Mouse (Mus musculus): ENCODE data around the gene Nos2.
"Not testable (repeated sequence)": the region's sequence is repeated elsewhere in the genome, so short reads cannot be mapped to it uniquely, and the experiment has no call there.

The Nos2 gene

GRCm38 (mm10) chr11:78985505-78985904, 64.9 kb downstream of the Nos2 start:
- in situ Hi-C loops (cut with MboI, MseI), result no loop called here

- in situ Hi-C loops (cut with MboI, MseI), result no loop called here
Measured at GRCm38 (mm10) chr11:78986311-78987002, 65.9 kb downstream of the Nos2 start.

DNA sequence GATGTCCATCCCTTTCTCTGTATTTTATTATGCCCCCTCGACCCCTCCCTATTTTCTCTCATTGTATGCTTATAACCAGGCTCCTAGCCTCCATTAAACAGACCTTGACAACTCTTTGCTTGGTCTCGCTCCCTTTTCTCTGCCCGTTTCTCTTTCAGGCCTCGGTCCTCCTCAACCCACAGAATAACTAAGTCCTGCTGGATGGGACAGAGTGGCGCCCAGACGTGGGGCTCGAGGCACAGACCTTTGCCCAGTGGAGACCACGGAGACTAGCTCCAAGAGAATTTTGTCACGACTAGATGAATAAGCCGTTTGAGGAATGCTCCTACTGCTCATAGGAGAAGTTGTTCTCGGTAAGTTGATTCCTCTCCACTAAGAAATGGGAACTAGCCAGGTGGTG, 68.6 kb downstream of the Nos2 start:
- in situ Hi-C loops (cut with MboI, MseI), result not testable (repeated sequence)

DNA sequence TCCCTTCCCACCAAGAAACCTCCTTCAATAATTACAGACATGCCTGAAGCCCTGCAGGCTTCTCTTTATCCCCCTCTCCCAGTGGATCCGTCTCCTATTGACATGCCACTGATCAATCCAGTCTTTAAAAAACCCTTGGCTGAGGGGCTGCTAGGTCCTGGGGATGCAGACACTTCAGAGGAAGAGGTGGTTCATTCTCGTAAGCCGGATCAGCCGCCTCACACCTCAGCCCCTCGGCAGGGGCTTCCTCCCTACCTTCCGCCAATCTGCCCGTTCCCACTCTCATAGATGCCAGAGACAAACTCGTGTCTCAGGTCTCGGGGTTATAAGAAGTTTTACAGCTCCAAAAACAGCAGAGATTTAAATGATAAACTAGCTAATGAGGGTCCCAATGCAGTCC, 69.5 kb downstream of the Nos2 start:
- in situ Hi-C loops (cut with MboI, MseI), result no loop called here

- in situ Hi-C loops (cut with MboI, MseI), result not testable (repeated sequence)
Measured at GRCm38 (mm10) chr11:78990875-78991543, 70.4 kb downstream of the Nos2 start.

DNA sequence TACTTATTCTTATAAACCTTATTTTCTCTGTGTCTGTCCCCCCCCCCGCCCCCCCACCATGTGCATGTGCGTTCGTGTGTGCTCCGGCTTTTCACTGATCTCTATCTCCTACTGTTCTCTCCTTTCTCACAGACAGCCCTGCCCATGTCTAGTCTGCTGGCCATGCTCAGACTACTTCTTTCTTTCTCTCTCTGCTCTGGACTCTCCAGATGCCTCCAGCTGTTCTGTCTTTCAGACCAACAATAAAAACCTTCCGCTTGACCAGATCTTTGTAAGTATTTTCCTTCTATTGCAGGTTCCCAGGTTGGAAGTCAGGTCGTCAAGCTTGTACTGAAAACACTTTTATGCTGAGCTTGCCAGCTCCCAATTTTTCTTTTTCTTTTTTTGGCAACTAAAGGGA, 78.5 kb downstream of the Nos2 start:
- in situ Hi-C loops (cut with MboI, MseI), result no loop called here

GRCm38 (mm10) chr11:79001871-79002270, 81.3 kb downstream of the Nos2 start:
- in situ Hi-C loops (cut with MboI, MseI), result no loop called here

DNA sequence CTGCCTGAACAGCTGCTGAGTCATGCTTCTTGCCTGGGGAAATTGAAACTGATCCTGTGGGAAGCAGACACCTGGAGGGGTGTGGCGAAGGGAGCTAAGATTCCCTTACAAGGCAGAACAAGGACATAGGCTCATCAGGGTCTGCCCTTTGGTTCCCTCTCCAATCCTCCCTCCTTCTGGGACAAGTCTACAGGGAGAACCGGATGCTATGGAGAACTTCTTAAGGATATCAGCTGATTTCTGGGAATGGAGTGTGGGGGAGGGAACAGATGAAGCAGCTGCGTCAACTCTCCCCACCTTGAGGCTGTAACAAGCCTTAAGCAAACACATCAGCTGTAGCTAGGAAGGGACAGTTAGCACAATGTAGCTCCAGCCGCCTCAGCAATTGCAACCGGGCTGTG, 82.0 kb downstream of the Nos2 start:
- in situ Hi-C loops (cut with MboI, MseI), result no loop called here

DNA sequence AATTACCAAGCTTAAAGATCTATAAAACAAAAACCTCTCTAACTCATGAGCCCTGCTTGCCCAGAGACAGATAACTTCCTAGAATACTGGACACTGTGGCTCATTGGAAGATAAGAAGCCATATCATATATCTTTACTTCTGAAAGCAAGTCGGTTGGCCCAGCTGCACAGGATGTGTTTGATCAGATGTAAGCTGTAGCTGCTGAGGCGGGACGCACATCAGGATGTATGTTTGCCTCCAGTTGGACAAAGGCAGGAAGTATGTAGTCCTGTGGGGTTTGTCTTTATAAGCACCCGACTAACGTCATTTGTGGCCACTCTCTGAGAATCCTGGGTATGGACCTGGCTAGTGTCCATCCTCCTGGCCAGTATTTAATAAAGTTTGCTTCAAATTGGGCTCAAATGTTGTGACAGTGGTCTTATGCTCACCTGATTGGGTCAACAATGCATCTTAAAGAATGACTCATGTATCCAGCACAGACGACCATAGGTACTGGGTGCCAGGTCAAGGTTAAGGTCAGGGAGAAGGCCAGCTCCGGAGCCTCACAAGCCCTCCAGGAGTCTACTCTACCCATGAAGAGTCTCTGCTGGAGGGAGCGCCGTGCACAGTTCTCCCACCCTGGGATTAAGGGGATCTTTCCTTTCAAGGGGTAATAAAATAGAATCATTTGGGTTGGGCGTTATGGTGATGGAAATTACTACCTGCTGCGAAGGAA, 82.6 kb downstream of the Nos2 start:
- in situ Hi-C loops (cut with MboI, MseI), result no loop called here

DNA sequence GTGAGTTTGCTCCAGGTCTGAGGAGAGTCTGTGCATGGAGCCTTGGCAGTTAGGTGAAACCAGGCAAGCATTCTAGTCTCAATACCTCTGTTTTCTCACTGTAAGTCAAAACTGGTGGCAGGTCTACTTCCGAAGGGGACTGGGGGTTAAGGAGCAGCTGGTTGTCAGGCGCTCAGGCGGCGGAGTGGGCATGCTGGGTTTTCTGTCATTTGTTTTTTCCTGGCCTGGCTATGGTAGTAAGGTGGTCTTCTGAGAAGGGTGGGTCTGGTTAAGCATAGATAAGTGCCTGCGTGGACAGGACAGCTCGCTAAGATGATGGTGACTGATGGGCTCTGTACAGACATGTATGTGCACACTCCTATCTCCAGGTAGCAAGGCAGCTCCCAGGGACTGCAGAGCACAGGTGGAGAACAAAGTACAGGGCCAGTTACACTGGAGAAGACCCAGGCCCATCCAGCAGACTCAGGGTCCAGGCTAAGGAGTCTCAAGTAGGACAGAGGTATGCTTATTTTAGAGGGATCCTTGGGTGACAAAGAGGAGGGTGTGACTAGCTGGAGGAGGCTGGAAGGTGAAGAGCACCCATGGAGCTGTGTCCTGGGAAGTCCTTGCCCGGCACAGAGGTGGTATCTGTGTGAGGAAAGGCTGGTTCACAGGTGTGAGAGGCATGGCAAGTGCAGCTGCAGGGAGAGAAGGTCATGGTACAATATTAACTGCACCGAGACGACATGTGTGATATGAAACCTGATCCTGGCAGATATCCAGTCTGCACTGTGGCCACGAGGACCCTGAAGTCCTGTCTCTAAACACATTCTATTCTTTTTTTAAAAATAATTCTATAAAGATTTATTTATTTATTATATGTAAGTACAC, 83.4 kb downstream of the Nos2 start:
- in situ Hi-C loops (cut with MboI, MseI), result no loop called here

GRCm38 (mm10) chr11:79005578-79006394, 85.2 kb downstream of the Nos2 start:
- in situ Hi-C loops (cut with MboI, MseI), result no loop called here

DNA sequence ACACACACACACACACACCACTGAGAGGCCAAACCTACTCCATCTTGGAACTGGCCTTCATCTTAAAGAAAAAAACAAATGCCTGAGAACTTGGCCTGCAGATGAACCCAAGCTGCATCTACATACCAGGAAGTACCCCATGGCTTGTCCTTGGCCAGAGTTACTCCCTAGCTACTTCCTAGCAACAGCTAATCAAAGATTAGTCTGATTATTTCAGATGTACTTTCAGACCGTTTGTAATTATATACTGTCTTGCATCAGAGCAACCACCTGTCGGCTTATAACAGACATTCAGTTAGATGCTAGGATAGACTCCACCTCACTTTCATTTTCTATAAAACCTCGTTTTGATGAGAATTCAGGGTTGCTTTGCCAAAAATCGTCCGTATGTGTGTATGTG, 85.8 kb downstream of the Nos2 start:
- in situ Hi-C loops (cut with MboI, MseI), result no loop called here

- in situ Hi-C loops (cut with MboI, MseI), result not testable (repeated sequence)
Measured at GRCm38 (mm10) chr11:79007356-79007755, 86.8 kb downstream of the Nos2 start.

GRCm38 (mm10) chr11:79008007-79008775, 87.6 kb downstream of the Nos2 start:
- in situ Hi-C loops (cut with MboI, MseI), result no loop called here

GRCm38 (mm10) chr11:79008891-79009290, 88.3 kb downstream of the Nos2 start:
- in situ Hi-C loops (cut with MboI, MseI), result no loop called here

Data from T-helper 17 cell (primary cell).